Mouse (Mus musculus) spleen, adult 2 months (tissue): ENCODE data around the gene Gclm.

Source experiments
- CTCF ChIP-seq: fragments of 200-500 bp; IDR thresholded peaks from 2 replicates; pipeline ENCODE4 v1.5.1; 2011; ENCODE audit warnings: mild to moderate bottlenecking, inconsistent platforms; ENCODE audit not compliant: insufficient read depth, insufficient read length, insufficient replicate concordance; ENCODE audit errors: extremely low read depth
- POLR2A ChIP-seq: fragments of 200-500 bp; IDR thresholded peaks from 2 replicates; pipeline ENCODE4 v1.6.1; 2011; ENCODE audit warnings: low read depth, low read length, inconsistent platforms

DNA sequence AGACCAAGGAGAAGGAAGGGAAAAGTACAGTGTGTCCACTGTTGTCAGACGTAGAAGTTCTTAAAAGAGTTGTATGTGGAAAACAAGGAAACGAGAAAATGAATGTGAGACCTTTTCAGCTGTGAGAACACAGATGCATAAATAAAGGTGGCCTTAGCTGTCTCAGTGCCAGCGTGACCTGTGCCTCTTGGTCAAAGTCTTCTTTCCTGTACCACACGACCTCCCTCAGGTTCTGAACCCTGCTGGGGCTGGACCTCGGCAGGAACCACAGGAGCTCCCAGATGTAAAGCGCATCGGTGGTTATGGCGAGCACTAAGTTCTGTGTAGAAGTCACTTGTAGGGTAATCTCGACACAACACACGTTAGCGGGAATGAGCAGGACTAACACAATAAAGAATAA lies 35.8 kb upstream of the Gclm start:
- TF ChIP-seq POLR2A (no peak), CTCF (no peak)
